Mouse (Mus musculus) regulatory T cell (primary cell): ENCODE measurements around the gene Adamts20.
"Not testable (repeated sequence)": the region's sequence is repeated elsewhere in the genome, so short reads cannot be mapped to it uniquely, and the experiment has no call there.

ENCODE experiments used
- in situ Hi-C: fragments of 300-600 bp; cut with MboI, MseI; formaldehyde crosslinking; loops from one replicate; pipeline ENCODE4 v1.15.1; 2025; ENCODE audit warnings: high pct_unique_total_duplicates

The Adamts20 gene

GRCm38 (mm10) chr15:94465318-94465717 is at the start of gene Adamts20:
TSS of gene Adamts20 (minus strand) at chr15:94465418.
- in situ Hi-C loops, result no loop called here

DNA sequence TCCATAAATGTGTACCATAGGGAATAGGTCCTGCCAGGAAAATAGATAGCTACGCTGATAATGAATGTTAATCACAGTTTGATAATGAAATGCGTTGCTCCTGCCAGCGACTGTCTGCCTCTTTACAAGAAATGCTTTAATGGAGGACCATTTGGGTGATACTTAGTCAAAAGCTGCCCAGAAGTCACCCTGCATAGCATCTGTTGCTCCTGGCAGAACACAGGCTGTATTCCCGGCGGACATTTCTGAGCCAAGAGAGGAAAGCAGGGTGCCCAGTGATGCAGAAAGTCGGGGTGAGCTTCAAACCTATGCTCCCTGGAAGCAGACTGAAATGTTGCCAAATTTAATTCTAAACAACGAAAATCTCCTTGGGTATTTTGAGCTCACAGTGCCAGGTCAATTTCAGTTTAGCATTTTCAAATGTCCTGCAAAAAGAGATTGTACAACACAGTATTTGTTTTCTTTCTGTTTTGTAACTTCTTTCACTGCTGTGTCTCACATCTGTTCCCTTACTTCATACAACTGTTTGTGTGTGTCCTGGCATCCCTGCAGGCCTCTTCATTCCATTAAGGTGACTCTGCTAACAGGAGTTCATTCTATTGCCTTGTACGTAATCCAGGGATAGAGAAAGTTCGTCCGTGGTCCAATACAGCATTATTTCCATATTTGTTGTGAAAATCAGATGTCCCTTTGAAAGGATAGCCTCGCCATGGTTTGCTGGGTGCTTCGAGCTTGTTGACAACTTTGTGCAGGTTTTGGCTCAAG is 38.4 kb upstream of the Adamts20 start:
- in situ Hi-C loops, result loop anchor here (25.0 kb wide), 1 partner anchor 1041 kb away; no protein-coding TSS in a partner anchor

- in situ Hi-C loops, result no loop called here
Observed at GRCm38 (mm10) chr15:94499260-94499659, 34.0 kb upstream of the Adamts20 start.

GRCm38 (mm10) chr15:94495936-94496335 is 30.7 kb upstream of the Adamts20 start:
- in situ Hi-C loops, result no loop called here

DNA sequence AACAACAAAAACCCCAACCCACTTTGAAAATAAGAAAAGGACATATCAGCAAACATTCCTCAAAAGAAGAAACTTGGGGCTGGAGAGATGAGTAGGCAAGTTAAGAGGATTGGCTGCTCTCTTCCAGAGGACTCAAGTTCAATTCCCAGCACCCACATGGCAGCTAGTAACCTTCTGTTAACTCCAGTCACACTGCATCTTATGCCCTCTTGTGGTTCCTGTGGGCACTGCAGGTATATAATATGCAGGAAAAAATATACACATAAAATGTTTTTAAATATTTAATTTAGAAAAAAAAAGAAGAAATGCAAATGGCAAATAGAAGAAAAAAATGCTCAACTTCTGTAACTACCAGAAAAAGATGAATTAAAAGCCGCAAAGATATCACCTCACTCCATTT is 29.2 kb upstream of the Adamts20 start:
- in situ Hi-C loops, result no loop called here

GRCm38 (mm10) chr15:94489433-94489832 is 24.2 kb upstream of the Adamts20 start:
- in situ Hi-C loops, result no loop called here

GRCm38 (mm10) chr15:94488028-94488427 is 22.8 kb upstream of the Adamts20 start:
- in situ Hi-C loops, result not testable (repeated sequence)

GRCm38 (mm10) chr15:94482555-94482954 is 17.3 kb upstream of the Adamts20 start:
- in situ Hi-C loops, result no loop called here

- in situ Hi-C loops, result no loop called here
Observed at GRCm38 (mm10) chr15:94480792-94481191, 15.6 kb upstream of the Adamts20 start.

GRCm38 (mm10) chr15:94480248-94480647 is 15.0 kb upstream of the Adamts20 start:
- in situ Hi-C loops, result no loop called here

- in situ Hi-C loops, result no loop called here
Observed at GRCm38 (mm10) chr15:94479513-94480136, 14.4 kb upstream of the Adamts20 start.

DNA sequence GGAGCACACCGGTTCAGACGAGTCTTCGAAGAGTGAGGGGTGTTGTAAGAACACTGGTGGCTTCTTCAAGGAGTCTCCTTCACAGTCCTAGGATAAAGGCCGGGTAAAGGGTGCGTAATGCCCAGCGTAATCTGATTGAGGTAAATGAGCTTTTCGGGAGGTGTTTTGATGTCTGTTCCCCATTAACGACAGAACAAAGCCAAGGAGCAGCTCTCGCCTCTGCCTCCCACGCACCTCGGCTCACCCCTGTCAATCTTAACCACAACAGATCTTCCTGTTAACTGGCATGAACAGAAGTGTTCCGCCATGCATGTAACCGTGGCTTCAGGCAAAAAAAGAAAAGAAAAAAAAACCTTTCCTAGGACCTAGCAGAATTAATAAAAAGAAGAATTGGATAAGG is 13.5 kb upstream of the Adamts20 start:
- in situ Hi-C loops, result no loop called here

- in situ Hi-C loops, result no loop called here
Observed at GRCm38 (mm10) chr15:94477287-94477686, 12.1 kb upstream of the Adamts20 start.

- in situ Hi-C loops, result no loop called here
Observed at GRCm38 (mm10) chr15:94475975-94476374, 10.8 kb upstream of the Adamts20 start.

- in situ Hi-C loops, result no loop called here
Observed at GRCm38 (mm10) chr15:94470361-94470760, 5.1 kb upstream of the Adamts20 start.

DNA sequence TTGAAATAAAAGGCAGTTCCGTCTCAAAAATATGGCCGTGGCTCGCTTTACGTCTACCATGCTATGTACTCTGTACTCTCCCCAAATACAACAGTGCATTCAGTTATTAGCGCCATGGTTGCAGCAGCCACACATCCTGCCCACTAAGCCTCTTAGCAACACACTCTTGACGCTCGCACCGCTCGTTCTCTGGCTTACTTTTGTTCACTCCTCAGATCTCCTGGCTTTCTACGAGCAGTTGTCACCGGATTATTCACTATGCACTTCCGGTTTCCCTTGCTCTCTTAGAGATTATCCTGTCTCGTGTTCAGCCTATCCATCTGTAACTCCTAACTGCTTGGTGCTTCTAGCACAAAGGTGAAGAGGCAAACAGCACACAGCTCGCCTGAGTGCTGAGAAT is 337 bp downstream of the Adamts20 start:
- in situ Hi-C loops, result no loop called here

GRCm38 (mm10) chr15:94463251-94463650 is 2.0 kb downstream of the Adamts20 start:
- in situ Hi-C loops, result no loop called here

DNA sequence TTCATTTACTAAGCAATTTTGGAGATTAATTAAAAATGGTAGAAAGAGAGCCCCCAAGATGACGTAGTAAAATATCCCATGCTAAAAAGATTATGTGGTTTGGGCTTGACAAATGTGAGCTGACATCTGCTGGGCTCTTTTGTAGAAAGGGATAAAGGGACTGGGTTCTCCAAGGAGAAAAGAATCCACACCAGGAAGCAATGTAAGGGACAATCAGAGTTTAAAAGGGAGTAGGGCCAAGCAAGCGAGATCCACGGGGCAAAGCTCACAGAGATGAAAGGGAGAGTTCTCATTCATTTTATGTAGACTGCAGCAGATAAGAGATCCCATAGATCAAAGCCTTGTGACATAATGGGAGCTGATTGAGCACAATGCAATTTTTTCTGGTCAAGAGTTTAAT is 3.0 kb downstream of the Adamts20 start:
- in situ Hi-C loops, result no loop called here

DNA sequence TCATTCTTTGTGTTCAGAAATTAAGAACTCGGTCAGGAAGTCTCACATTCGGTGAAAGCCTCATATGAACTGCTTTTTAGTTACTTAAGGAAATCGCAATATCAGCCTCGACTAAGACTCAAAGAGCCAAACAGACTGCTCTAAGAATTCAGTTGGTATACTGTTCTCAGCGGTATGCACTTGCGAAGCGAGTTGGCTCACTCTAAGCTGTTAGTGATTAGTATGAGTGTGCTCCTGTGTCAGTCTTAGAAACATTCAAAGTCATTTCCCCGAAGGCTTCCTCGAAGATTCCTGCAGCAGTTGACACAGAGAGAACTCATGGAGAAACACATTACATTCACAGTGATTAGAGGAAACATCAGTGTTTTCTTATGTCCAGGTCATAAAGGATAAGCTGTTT is 4.1 kb downstream of the Adamts20 start:
- in situ Hi-C loops, result no loop called here

GRCm38 (mm10) chr15:94457636-94458390 is 7.4 kb downstream of the Adamts20 start:
- in situ Hi-C loops, result no loop called here

DNA sequence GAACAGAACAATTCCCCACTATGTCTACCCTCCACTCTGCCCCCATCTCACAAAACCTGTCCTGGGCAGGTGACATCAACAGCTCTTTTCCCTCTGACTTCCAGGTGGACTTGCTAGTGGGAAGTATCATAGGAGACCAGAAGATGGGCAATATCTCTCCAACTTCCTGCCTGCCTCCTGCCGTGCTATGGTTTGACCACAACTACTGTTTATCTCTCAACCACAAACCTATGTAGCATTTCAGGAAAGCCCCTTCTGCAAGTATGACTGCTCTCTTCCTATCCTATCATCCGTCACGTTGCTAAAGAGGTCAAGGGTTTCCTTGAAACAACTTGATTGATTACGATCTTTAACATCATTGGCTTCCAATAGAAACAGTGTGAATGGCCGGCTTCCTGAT is 12.4 kb downstream of the Adamts20 start:
- in situ Hi-C loops, result no loop called here

DNA sequence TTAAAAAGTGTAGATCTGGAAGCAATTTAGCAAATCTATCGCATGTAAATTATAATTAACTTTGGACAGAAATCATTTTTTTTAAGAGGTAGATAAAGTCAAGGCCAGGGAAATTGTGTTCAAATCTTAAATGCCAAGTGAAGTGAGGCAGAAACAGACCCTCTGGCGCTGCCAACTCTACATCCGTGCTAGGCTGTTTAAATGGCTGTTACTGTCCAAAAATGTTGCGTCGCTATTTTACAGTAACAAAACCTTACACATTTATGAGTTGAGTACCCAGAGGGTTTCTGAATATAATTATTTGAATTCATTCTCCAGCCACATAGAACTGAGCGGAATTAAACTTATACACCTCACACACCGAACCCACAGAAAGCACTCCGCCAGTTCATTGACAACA is 13.6 kb downstream of the Adamts20 start:
- in situ Hi-C loops, result no loop called here
